Mouse (Mus musculus): ENCODE data around the gene Adam17. TPM values are rescaled to one million over a fixed set of nuclear protein-coding genes. Genes with fewer than 3 reads are reported as not detected.

Adam17 gene
- 19.9 and 21.9 TPM in 2 replicates for polyA plus RNA-seq (2014; fragmentation: Nextera tagmentation; extraction: Ambion mirVana)

GRCm38 (mm10) chr12:21373100-21373819 is at the start of gene Adam17:
TSS of gene Adam17 (minus strand) at chr12:21373632.
- H3K4me1 ChIP-seq (ENCODE audit: control insufficient read depth, insufficient read depth, low read length), result 0 out of 2 replicates have a peak, but pooled peaks cover 7% of the 10 kb centered on the region
- H3K4me2 ChIP-seq (ENCODE audit: low read length), result peak within 1 kb of the TSS; percentile 84
- peak within 1 kb of the TSS; percentile 88 for H3K9ac ChIP-seq (ENCODE audit: low read length)
- H3K4me3 ChIP-seq (ENCODE audit: low read depth, low read length), result peak within 1 kb of the TSS; percentile 69
- H3K36me3 ChIP-seq (ENCODE audit: control insufficient read depth, insufficient read depth, low read length), result no peaks in the 10 kb centered on the region
- peak; percentile 98 for DNase-seq (ENCODE audit: low spot score)
- under 1% methylated on average over 53 of the region's 55 CpGs for WGBS
- ATAC-seq, result peak; percentile 98
- H3K27me3 ChIP-seq (replicated peaks; ENCODE audit: control insufficient read depth, insufficient read depth, low read length), result no peaks in the 10 kb centered on the region
- peak within 1 kb of the TSS; percentile 82 for H3K27ac ChIP-seq (ENCODE audit: low read depth, low read length)
- H3K9me3 ChIP-seq (replicated peaks; ENCODE audit: control insufficient read depth, low read length), result no peaks in the 10 kb centered on the region

GRCm38 (mm10) chr12:21418621-21419131 is 45.2 kb upstream of the Adam17 start:
- Histone ChIP-seq H3K4me2 (ENCODE audit: low read length) (peak overlapping the region; percentile 62), H3K27me3 (replicated peaks; ENCODE audit: control insufficient read depth, insufficient read depth, low read length) (no peaks in the 10 kb centered on the region), H3K27ac (ENCODE audit: low read depth, low read length) (peak overlapping the region; percentile 88; the same call in 1 of the 2 replicates), H3K9me3 (replicated peaks; ENCODE audit: control insufficient read depth, low read length) (peaks cover 8% of the 10 kb centered on the region; the same call in 1 of the 2 replicates), H3K9ac (ENCODE audit: low read length) (peak overlapping the region; percentile 100), H3K4me3 (ENCODE audit: low read depth, low read length) (peak overlapping the region; percentile 90), H3K4me1 (ENCODE audit: control insufficient read depth, insufficient read depth, low read length) (peaks cover 10% of the 10 kb centered on the region), H3K36me3 (ENCODE audit: control insufficient read depth, insufficient read depth, low read length) (peaks cover 17% of the 10 kb centered on the region)
- WGBS, result 41% methylated on average over 10 of the region's 11 CpGs
- DNase-seq (ENCODE audit: low spot score) (no peak), ATAC-seq (no peak)

GRCm38 (mm10) chr12:21418083-21418482 is 44.7 kb upstream of the Adam17 start:
- no peak for DNase-seq (ENCODE audit: low spot score)
- Histone ChIP-seq H3K27me3 (replicated peaks; ENCODE audit: control insufficient read depth, insufficient read depth, low read length) (no peaks in the 10 kb centered on the region), H3K4me2 (ENCODE audit: low read length) (peak overlapping the region; percentile 62), H3K9ac (ENCODE audit: low read length) (peak overlapping the region; percentile 100), H3K36me3 (ENCODE audit: control insufficient read depth, insufficient read depth, low read length) (peaks cover 21% of the 10 kb centered on the region), H3K4me1 (ENCODE audit: control insufficient read depth, insufficient read depth, low read length) (peaks cover 10% of the 10 kb centered on the region), H3K27ac (ENCODE audit: low read depth, low read length) (peak overlapping the region; percentile 88), H3K4me3 (ENCODE audit: low read depth, low read length) (peak overlapping the region; percentile 90), H3K9me3 (replicated peaks; ENCODE audit: control insufficient read depth, low read length) (peaks cover 13% of the 10 kb centered on the region; the same call in 1 of the 2 replicates)
- ATAC-seq, result no peak
- WGBS, result 5% methylated on average over 10 of the region's 10 CpGs

- peaks cover 28% of the 10 kb centered on the region for H3K36me3 ChIP-seq (ENCODE audit: control insufficient read depth, insufficient read depth, low read length)
- H3K4me1 ChIP-seq (ENCODE audit: control insufficient read depth, insufficient read depth, low read length), result peaks cover 10% of the 10 kb centered on the region
- under 1% methylated on average over 97 of the region's 103 CpGs for WGBS
- peak within 1 kb of the TSS; percentile 62 for H3K4me2 ChIP-seq (ENCODE audit: low read length)
- H3K9me3 ChIP-seq (replicated peaks; ENCODE audit: control insufficient read depth, low read length), result peaks cover 20% of the 10 kb centered on the region; the same call in 1 of the 2 replicates
- H3K4me3 ChIP-seq (ENCODE audit: low read depth, low read length), result peak within 1 kb of the TSS; percentile 90
- peak within 1 kb of the TSS; percentile 100 for H3K27ac ChIP-seq (ENCODE audit: low read depth, low read length)
- ATAC-seq, result peak; percentile 99
- no peaks in the 10 kb centered on the region for H3K27me3 ChIP-seq (replicated peaks; ENCODE audit: control insufficient read depth, insufficient read depth, low read length)
- DNase-seq (ENCODE audit: low spot score), result peak; percentile 99
- H3K9ac ChIP-seq (ENCODE audit: low read length), result peak within 1 kb of the TSS; percentile 100
Observed at GRCm38 (mm10) chr12:21417100-21418070, 44.0 kb upstream of the Adam17 start, which contains the start of gene Ywhaq. TSS of gene Ywhaq (minus strand) at chr12:21417637.

GRCm38 (mm10) chr12:21416506-21416905 is 43.1 kb upstream of the Adam17 start:
- Histone ChIP-seq H3K4me1 (ENCODE audit: control insufficient read depth, insufficient read depth, low read length) (peaks cover 10% of the 10 kb centered on the region), H3K27ac (ENCODE audit: low read depth, low read length) (peak overlapping the region; percentile 100; the same call in 1 of the 2 replicates), H3K27me3 (replicated peaks; ENCODE audit: control insufficient read depth, insufficient read depth, low read length) (no peaks in the 10 kb centered on the region), H3K9me3 (replicated peaks; ENCODE audit: control insufficient read depth, low read length) (peaks cover 27% of the 10 kb centered on the region; the same call in 1 of the 2 replicates), H3K36me3 (ENCODE audit: control insufficient read depth, insufficient read depth, low read length) (peaks cover 37% of the 10 kb centered on the region), H3K4me3 (ENCODE audit: low read depth, low read length) (peak overlapping the region; percentile 90), H3K9ac (ENCODE audit: low read length) (peak overlapping the region; percentile 100), H3K4me2 (ENCODE audit: low read length) (peak overlapping the region; percentile 62)
- peak; percentile 22 for DNase-seq (ENCODE audit: low spot score)
- WGBS, result 0% methylated on average over 13 of the region's 15 CpGs
- no peak for ATAC-seq

- Histone ChIP-seq H3K27ac (ENCODE audit: low read depth, low read length) (no peak overlapping the region), H3K36me3 (ENCODE audit: control insufficient read depth, insufficient read depth, low read length) (peaks cover 80% of the 10 kb centered on the region), H3K9me3 (replicated peaks; ENCODE audit: control insufficient read depth, low read length) (peaks cover 38% of the 10 kb centered on the region), H3K4me1 (ENCODE audit: control insufficient read depth, insufficient read depth, low read length) (peaks cover 5% of the 10 kb centered on the region), H3K4me3 (ENCODE audit: low read depth, low read length) (no peak overlapping the region), H3K9ac (ENCODE audit: low read length) (no peak overlapping the region), H3K4me2 (ENCODE audit: low read length) (no peak overlapping the region), H3K27me3 (replicated peaks; ENCODE audit: control insufficient read depth, insufficient read depth, low read length) (no peaks in the 10 kb centered on the region)
- DNase-seq (ENCODE audit: low spot score), result no peak
- WGBS, result 90% methylated on average over 2 of the region's 2 CpGs
- ATAC-seq, result no peak
Observed at GRCm38 (mm10) chr12:21410620-21411019, 37.2 kb upstream of the Adam17 start.

GRCm38 (mm10) chr12:21409651-21410050 is 36.2 kb upstream of the Adam17 start:
- DNase-seq (ENCODE audit: low spot score) (no peak), ATAC-seq (no peak)
- Histone ChIP-seq H3K27me3 (replicated peaks; ENCODE audit: control insufficient read depth, insufficient read depth, low read length) (no peaks in the 10 kb centered on the region), H3K36me3 (ENCODE audit: control insufficient read depth, insufficient read depth, low read length) (peaks cover 72% of the 10 kb centered on the region), H3K9ac (ENCODE audit: low read length) (no peak overlapping the region), H3K9me3 (replicated peaks; ENCODE audit: control insufficient read depth, low read length) (peaks cover 32% of the 10 kb centered on the region), H3K27ac (ENCODE audit: low read depth, low read length) (no peak overlapping the region), H3K4me1 (ENCODE audit: control insufficient read depth, insufficient read depth, low read length) (no peaks in the 10 kb centered on the region), H3K4me2 (ENCODE audit: low read length) (no peak overlapping the region), H3K4me3 (ENCODE audit: low read depth, low read length) (no peak overlapping the region)
- WGBS, result 98% methylated on average over 3 of the region's 3 CpGs

- Histone ChIP-seq H3K4me3 (ENCODE audit: low read depth, low read length) (no peak overlapping the region), H3K36me3 (ENCODE audit: control insufficient read depth, insufficient read depth, low read length) (peaks cover 70% of the 10 kb centered on the region), H3K9ac (ENCODE audit: low read length) (no peak overlapping the region), H3K27me3 (replicated peaks; ENCODE audit: control insufficient read depth, insufficient read depth, low read length) (no peaks in the 10 kb centered on the region), H3K9me3 (replicated peaks; ENCODE audit: control insufficient read depth, low read length) (peaks cover 32% of the 10 kb centered on the region), H3K4me1 (ENCODE audit: control insufficient read depth, insufficient read depth, low read length) (no peaks in the 10 kb centered on the region), H3K4me2 (ENCODE audit: low read length) (no peak overlapping the region), H3K27ac (ENCODE audit: low read depth, low read length) (no peak overlapping the region)
- WGBS, result 98% methylated on average over 2 of the region's 2 CpGs
- ATAC-seq, result no peak
- no peak for DNase-seq (ENCODE audit: low spot score)
Observed at GRCm38 (mm10) chr12:21408789-21409367, 35.4 kb upstream of the Adam17 start.

Data from forebrain, embryonic 14.5 days (tissue).